Mouse (Mus musculus): ENCODE data around the gene Tapbp. TPM values are rescaled to one million over a fixed set of nuclear protein-coding genes. Genes with fewer than 3 reads are reported as not detected.

Tapbp gene
- total and polyA plus RNA-seq, 3 experiments = 45.3 to 134 (median 116) TPM

- peaks cover 50 to 60% of the 10 kb centered on the region in 2 experiments for H3K36me3 ChIP-seq (replicated peaks in 1 of 2; ENCODE audit: control insufficient read depth in 1 of 2, insufficient read depth in 1 of 2, low read length in 1 of 2)
- no peak overlapping the region for H3K4me3 ChIP-seq (replicated peaks in 1 of 3; ENCODE audit: low read depth in 2 of 3, low read length in 2 of 3, poor library complexity in 1 of 3)
- no peak for TF ChIP-seq CHD2 (IDR thresholded peaks at IDR 0.05; ENCODE audit: low read length)
- no peak for TF ChIP-seq JUN (IDR thresholded peaks at IDR 0.05; ENCODE audit: insufficient read depth, low read depth, low read length)
- TF ChIP-seq ETS1 (conservative IDR thresholded peaks at IDR 0.05; ENCODE audit: low read depth, low read length) = no peak
- TF ChIP-seq HCFC1 (IDR thresholded peaks at IDR 0.05; ENCODE audit: low read depth, low read length) = no peak
- TF ChIP-seq PAX5 (IDR thresholded peaks at IDR 0.05; ENCODE audit: low read length) = no peak
- TF ChIP-seq SMC3 (IDR thresholded peaks at IDR 0.05; ENCODE audit: low read depth, low read length) = no peak
- no peak for TF ChIP-seq USF1 (IDR thresholded peaks at IDR 0.05; ENCODE audit: low read depth, low read length)
- TF ChIP-seq EP300 (IDR thresholded peaks at IDR 0.05; ENCODE audit: low read length) = no peak
- no peak for TF ChIP-seq POLR2AphosphoS2 (IDR thresholded peaks at IDR 0.05; ENCODE audit: low read depth, low read length)
- no peak for TF ChIP-seq CHD1 (IDR thresholded peaks at IDR 0.05; ENCODE audit: low read depth, low read length)
- no peak for TF ChIP-seq MAFK (IDR thresholded peaks at IDR 0.05; ENCODE audit: insufficient replicate concordance, low read length)
- no peak for TF ChIP-seq MEF2A (IDR thresholded peaks at IDR 0.05; ENCODE audit: borderline replicate concordance, low read depth, low read length)
- no peak for TF ChIP-seq RAD21 (IDR thresholded peaks at IDR 0.05; ENCODE audit: low read depth, low read length)
- no peak for TF ChIP-seq E2F4 (IDR thresholded peaks at IDR 0.05; ENCODE audit: insufficient replicate concordance, low read depth, low read length)
- TF ChIP-seq ZKSCAN1 (IDR thresholded peaks at IDR 0.05; ENCODE audit: borderline replicate concordance, low read depth, low read length) = no peak
- no peak for TF ChIP-seq MYC (IDR thresholded peaks at IDR 0.05; ENCODE audit: low read depth, low read length)
- TF ChIP-seq TCF12 (IDR thresholded peaks at IDR 0.05; ENCODE audit: low read depth, low read length) = no peak
- no peak for TF ChIP-seq NELFE (IDR thresholded peaks at IDR 0.05; ENCODE audit: low read depth, low read length)
- TF ChIP-seq UBTF (IDR thresholded peaks at IDR 0.05; ENCODE audit: low read depth, low read length) = no peak
- DNase-seq (ENCODE audit: extremely low read depth) = no peak
- in situ Hi-C loops (cut with MboI; ENCODE audit: low pct_ligation_motif_present, low pct_unique_long_range_greater_than_20kb, low sequenced_read_pairs) = no loop called here
- no peaks in the 10 kb centered on the region for H3K27me3 ChIP-seq (replicated peaks)
- dilution Hi-C loops (cut with MboI; ENCODE audit: extremely low pct_ligation_motif_present, extremely low pct_unique_long_range_greater_than_20kb, low sequenced_read_pairs) = no loop called here
- peaks cover 20% of the 10 kb centered on the region for H3K79me2 ChIP-seq (replicated peaks; ENCODE audit: control insufficient read depth, extremely low read depth, insufficient read depth, poor library complexity, severe bottlenecking)
- H3K27ac ChIP-seq (ENCODE audit: insufficient read depth, low read depth) = no peak overlapping the region
- H3K9ac ChIP-seq (ENCODE audit: insufficient read depth, low read depth) = no peak overlapping the region
- H3K4me1 ChIP-seq (ENCODE audit: control insufficient read depth in 1 of 2, insufficient read depth in 2 of 2) = peaks cover 5 to 21% of the 10 kb centered on the region in 2 experiments
- no peaks in the 10 kb centered on the region for H3K9me3 ChIP-seq (replicated peaks; ENCODE audit: low read length)
- no peak overlapping the region for H3K4me2 ChIP-seq (ENCODE audit: insufficient read depth, low read depth, poor library complexity, severe bottlenecking)
These were observed 43.4 kb downstream of the Tapbp start for GRCm38 (mm10) chr17:33959135-33959534.

DNA sequence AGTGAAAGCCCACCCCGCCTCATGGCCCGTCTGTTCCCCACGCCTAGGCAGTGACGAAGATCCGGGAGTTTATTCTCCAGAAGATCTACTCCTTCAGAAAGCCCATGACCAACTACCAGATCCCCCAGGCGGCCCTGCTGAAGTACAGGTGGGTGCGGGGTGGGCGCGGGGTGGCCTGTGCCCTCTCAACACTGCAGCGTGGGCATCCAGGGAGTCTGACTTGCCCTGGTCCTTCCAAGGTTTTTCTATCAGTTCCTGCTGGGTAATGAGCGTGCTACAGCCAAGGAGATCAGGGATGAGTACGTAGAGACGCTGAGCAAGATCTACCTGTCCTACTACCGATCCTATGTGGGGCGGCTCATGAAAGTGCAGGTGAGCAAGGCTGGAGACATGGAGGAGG is 44.2 kb downstream of the Tapbp start:
- peaks cover 5 to 21% of the 10 kb centered on the region in 2 experiments for H3K4me1 ChIP-seq (ENCODE audit: control insufficient read depth in 1 of 2, insufficient read depth in 2 of 2)
- H3K27ac ChIP-seq (ENCODE audit: insufficient read depth, low read depth) = no peak overlapping the region
- no peak overlapping the region for H3K4me2 ChIP-seq (ENCODE audit: insufficient read depth, low read depth, poor library complexity, severe bottlenecking)
- H3K4me3 ChIP-seq (replicated peaks in 1 of 3; ENCODE audit: low read depth in 2 of 3, low read length in 2 of 3, poor library complexity in 1 of 3) = no peak overlapping the region
- no peak overlapping the region for H3K9ac ChIP-seq (ENCODE audit: insufficient read depth, low read depth)
- H3K79me2 ChIP-seq (replicated peaks; ENCODE audit: control insufficient read depth, extremely low read depth, insufficient read depth, poor library complexity, severe bottlenecking) = peaks cover 12% of the 10 kb centered on the region
- no peak for DNase-seq (ENCODE audit: extremely low read depth)
- TF ChIP-seq POLR2AphosphoS2 (IDR thresholded peaks at IDR 0.05; ENCODE audit: low read depth, low read length) (no peak), USF1 (IDR thresholded peaks at IDR 0.05; ENCODE audit: low read depth, low read length) (no peak), ZMIZ1 (IDR thresholded peaks at IDR 0.05; ENCODE audit: low read depth, low read length) (no peak), JUND (conservative IDR thresholded peaks at IDR 0.05; ENCODE audit: low read depth, low read length) (no peak), RCOR1 (conservative IDR thresholded peaks at IDR 0.05; ENCODE audit: low read depth, low read length) (no peak), NRF1 (IDR thresholded peaks at IDR 0.05; ENCODE audit: low read depth, low read length) (no peak), E2F4 (IDR thresholded peaks at IDR 0.05; ENCODE audit: insufficient replicate concordance, low read depth, low read length) (no peak), MAZ (IDR thresholded peaks at IDR 0.05; ENCODE audit: low read depth, low read length) (no peak), ELF1 (IDR thresholded peaks at IDR 0.05; ENCODE audit: low read depth, low read length) (no peak), JUN (IDR thresholded peaks at IDR 0.05; ENCODE audit: insufficient read depth, low read depth, low read length) (no peak), UBTF (IDR thresholded peaks at IDR 0.05; ENCODE audit: low read depth, low read length) (no peak), NELFE (IDR thresholded peaks at IDR 0.05; ENCODE audit: low read depth, low read length) (no peak)
- no peaks in the 10 kb centered on the region for H3K27me3 ChIP-seq (replicated peaks)
- peaks cover 50 to 55% of the 10 kb centered on the region in 2 experiments for H3K36me3 ChIP-seq (replicated peaks in 1 of 2; ENCODE audit: control insufficient read depth in 1 of 2, insufficient read depth in 1 of 2, low read length in 1 of 2)
- in situ Hi-C loops (cut with MboI; ENCODE audit: low pct_ligation_motif_present, low pct_unique_long_range_greater_than_20kb, low sequenced_read_pairs) (no loop called here), dilution Hi-C loops (cut with MboI; ENCODE audit: extremely low pct_ligation_motif_present, extremely low pct_unique_long_range_greater_than_20kb, low sequenced_read_pairs) (no loop called here)
- no peaks in the 10 kb centered on the region for H3K9me3 ChIP-seq (replicated peaks; ENCODE audit: low read length)
